Mouse (Mus musculus): Measurements from ENCODE around the gene Tgfbr3.

GRCm38 (mm10) chr5:107125131-107125530, 164.3 kb downstream of the Tgfbr3 start:
- no peak for TF ChIP-seq CTCF (IDR thresholded peaks at IDR 0.05; ENCODE audit: low read depth)
- no peak for TF ChIP-seq EP300 (IDR thresholded peaks at IDR 0.05; ENCODE audit: low read depth)
